Mouse (Mus musculus): ENCODE results near the gene Zfp324. TPM values are rescaled to one million over a fixed set of nuclear protein-coding genes. Genes with fewer than 3 reads are reported as not detected.

Gene Zfp324
- 5.4 TPM for polyA plus RNA-seq (2014; fragmentation: Illumina TruSeq; extraction: RNeasy Lipid Tissue Mini Kit (QIAGEN cat#74804); ENCODE audit: low read depth, low replicate concordance)

DNA sequence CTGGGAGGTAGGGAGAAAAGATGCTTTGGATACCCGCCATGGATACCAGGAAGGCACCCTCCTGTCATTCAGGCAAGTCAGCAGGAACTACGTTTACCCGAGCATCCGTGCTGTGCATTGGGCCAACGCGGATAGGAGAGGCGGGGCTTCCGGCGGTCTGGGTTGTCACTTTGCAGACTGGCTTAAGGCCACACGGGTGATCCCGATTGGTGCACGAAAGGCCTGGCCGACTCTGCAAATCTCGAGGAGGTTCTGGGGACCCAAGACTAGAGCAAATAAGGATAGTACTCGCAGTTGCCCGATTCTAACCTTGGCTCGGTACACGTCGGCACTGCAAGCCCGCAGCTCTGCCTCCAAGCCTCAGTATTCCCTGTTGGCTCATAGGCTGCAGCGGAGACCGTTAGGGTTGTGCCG lies at the start of gene Zfp324:
Zfp324 (plus strand) TSS at position 161 of the 414 bp plus-strand sequence.

DNA sequence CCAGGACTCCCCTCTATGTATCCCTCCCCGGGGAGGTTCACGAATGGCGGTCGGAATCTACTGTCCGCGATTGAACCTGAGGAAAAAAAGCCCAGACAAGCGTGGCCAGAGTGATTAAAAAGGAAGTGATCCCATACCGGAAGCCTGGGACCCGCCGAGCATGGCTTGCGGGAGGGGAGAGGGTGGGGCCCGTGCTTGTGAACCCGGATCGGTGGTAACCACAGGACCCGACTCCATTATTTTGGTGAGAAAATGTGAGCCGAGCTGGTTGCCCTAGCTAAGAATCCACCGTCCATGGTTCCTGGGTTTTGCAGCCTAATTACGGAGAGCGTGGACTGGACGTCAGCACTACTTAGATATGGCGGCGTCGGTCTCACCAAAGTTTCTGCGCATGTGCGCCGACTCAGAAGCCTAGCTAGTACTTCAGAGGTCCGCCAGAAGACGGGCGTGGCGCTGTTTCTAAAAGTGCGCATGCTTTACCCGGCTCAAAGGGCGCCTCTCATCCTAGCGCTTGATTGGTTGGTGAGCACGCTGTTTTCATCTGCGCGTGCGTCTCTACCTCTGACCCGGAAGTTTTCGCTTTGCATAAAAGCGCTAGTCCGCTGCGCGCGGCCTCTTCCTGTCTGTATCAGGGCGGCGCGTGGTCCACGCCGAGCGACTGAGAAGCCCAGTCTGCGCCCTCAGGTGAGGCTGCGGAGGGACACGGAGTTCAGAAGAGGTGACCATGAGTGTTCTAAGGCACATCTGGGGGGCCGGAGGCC lies 43.8 kb upstream of the Zfp324 start, which contains the start of gene Rps5:
Rps5 (plus strand) TSS at position 586 of the 761 bp plus-strand sequence.

DNA sequence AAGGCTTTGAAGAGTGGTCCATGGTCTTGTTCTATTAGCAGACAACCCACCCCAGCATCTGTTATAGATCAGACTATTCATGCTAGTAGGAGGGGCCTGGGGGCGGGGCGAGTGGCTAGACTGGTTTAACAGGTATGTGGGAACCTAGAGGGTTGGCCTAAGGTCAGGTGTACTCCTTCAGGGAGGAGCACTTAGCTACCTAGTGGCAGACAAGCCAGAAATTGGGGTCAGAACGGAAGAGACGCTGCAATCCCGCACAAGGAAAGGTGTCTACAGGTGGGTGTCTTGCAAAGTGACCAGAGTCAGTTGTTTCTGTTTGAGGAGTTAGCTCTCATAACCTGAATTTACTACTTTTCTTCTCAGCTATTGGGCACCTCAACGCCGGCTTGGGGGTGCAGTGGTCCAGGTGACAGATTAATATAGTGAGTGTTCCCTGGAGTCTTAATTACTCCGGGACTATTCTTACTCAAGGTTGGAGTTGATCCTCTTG lies 38.4 kb upstream of the Zfp324 start, which contains the start of gene Rnf225:
Rnf225 (plus strand) TSS at position 226 of the 490 bp plus-strand sequence.

DNA sequence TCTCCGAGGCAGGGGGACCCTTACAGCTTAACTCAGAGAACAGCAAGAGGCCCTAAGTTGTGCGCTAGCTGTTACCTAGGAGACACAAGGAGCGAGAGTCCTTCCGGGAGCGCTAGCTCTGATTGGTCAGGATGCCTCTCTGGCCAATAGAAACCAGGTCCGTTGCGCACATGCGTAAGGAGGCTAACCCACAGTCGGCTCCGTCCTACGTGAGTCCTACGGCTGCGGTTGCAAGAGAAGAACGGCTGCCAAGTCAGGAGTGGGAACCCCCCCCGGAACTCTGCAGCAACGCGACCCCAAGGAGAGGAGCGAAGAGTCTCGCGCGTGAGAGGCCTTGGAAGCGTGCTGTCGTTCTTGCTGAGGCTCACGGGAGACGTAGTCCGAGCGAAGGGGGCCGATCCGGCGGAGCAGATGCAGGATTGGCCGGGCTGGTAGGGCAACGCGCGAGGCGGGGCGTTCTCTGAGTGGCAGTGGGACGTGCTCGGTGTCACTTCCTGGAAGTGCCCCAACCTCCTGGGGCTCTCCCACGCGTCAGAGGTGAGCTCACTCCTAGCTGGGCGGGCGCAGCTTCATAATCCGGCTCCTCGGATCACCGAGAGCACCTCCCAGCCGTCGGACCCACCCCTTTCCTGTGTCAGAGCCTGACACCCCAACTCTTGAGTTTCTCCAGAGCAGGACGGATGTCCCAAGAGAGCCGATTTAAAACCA lies 12.2 kb downstream of the Zfp324 start, which contains the start of gene Zfp446:
Zfp446 (plus strand) TSS at position 167 of the 708 bp plus-strand sequence.

DNA sequence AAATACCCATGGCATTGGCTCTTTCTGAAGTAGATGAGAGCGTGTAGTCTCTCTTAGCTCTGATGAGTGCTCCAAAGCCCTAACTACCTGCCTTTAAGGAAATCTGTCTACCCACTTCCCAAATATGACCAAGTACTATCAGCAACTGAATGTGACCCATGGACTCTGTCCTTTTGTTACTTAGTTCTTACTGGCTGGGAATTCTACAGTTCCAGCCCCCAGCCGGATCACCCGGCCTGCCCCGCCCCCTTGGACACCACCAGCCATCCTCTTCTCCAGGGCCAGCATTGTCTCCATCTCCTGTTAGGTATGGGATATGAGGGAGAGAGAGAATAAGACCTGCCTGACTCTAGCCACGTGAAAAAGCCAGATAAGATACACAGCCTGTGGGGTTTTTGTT lies 32.4 kb downstream of the Zfp324 start, which contains the start of gene Slc27a5:
Slc27a5 (minus strand) TSS at position 140 of the 400 bp plus-strand sequence.

DNA sequence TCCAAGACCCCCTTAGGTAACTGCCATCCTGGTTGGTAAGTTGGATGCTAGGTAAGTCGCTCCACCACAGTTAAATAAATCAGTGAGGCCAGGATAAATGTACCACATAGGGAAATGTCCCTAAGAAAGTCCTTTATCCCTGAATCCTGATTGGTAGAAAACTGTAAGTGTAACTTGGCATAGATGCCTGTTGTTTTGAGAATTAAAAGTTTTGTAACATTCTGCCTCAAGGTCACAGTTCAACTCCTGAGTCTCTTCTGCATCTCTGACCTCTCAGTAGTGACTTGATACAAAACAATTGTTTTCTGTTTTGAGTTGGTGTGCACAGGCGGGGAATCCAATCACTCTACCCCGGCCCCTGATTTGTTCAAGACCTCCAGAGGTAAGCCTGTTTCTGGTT lies 33.2 kb downstream of the Zfp324 start, which contains the start of gene Trim28:
Trim28 (plus strand) TSS at position 264 of the 400 bp plus-strand sequence.

DNA sequence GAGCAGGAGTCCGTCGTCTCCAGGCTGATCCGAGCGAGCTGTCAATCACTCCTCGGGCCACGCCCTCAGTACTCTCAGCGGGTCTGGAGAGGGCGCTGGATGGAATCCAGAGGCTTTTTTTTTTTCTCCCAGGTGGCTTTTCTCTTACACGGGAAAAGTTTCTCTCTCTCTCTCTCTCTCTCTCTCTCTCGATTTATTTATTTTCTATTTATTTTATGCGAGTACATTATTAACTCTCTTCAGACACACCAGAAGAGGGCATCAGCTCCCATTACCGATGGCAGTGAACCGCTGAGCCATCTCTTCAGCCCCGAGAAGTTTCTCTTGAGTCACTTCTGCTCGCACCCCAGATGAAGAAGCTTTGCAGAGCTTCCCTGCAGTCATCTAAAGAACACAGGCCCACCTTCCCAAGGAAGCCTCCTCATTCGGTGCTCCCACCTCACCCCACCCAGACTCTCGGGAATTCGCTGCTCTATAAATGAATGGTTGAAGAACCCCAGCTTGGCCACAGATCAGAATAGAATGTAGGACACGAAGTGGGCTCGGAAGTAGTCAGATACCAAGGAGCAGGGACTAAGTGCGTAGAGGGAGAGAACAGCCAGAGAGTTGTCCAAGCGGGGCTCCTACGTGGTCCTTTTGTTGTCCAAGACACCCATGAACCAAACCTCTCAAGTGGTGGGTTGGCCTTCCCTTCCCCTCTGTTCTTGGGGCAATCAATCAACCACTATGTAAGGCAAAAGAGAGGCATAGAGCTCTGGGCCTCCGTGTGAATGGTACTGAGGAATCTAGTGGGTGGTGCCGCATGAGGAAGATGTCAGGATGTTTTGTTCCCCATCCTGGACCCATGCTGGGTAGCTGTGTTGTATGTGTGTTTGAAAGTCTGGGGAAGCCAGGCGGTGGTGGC lies 44.6 kb downstream of the Zfp324 start, which contains the start of gene Zbtb45:
Zbtb45 (minus strand) TSS at position 30 of the 904 bp plus-strand sequence.

Other genes starting within 250 kb of the Zfp324 start
- not detected for gene Vmn2r56, start 230.8 kb upstream of the Zfp324 start, polyA plus RNA-seq (2014; fragmentation: Illumina TruSeq; extraction: RNeasy Lipid Tissue Mini Kit (QIAGEN cat#74804); ENCODE audit: low read depth, low replicate concordance)
- gene Zscan18, start 162.2 kb upstream of the Zfp324 start, polyA plus RNA-seq (2014; fragmentation: Illumina TruSeq; extraction: RNeasy Lipid Tissue Mini Kit (QIAGEN cat#74804); ENCODE audit: low read depth, low replicate concordance): 4.0 TPM
- gene Zfp329, start 147.0 kb upstream of the Zfp324 start, polyA plus RNA-seq (2014; fragmentation: Illumina TruSeq; extraction: RNeasy Lipid Tissue Mini Kit (QIAGEN cat#74804); ENCODE audit: low read depth, low replicate concordance): 31.4 TPM
- gene Zfp110, start 131.1 kb upstream of the Zfp324 start, polyA plus RNA-seq (2014; fragmentation: Illumina TruSeq; extraction: RNeasy Lipid Tissue Mini Kit (QIAGEN cat#74804); ENCODE audit: low read depth, low replicate concordance): 33.4 TPM
- 6.9 TPM for gene Zfp128, start 84.7 kb upstream of the Zfp324 start, polyA plus RNA-seq (2014; fragmentation: Illumina TruSeq; extraction: RNeasy Lipid Tissue Mini Kit (QIAGEN cat#74804); ENCODE audit: low read depth, low replicate concordance)
- gene Zscan22, start 68.0 kb upstream of the Zfp324 start, polyA plus RNA-seq (2014; fragmentation: Illumina TruSeq; extraction: RNeasy Lipid Tissue Mini Kit (QIAGEN cat#74804); ENCODE audit: low read depth, low replicate concordance): 6.2 TPM
- 15.5 TPM for gene Rps5, start 43.5 kb upstream of the Zfp324 start, polyA plus RNA-seq (2014; fragmentation: Illumina TruSeq; extraction: RNeasy Lipid Tissue Mini Kit (QIAGEN cat#74804); ENCODE audit: low read depth, low replicate concordance)
- not detected for gene Rnf225, start 38.4 kb upstream of the Zfp324 start, polyA plus RNA-seq (2014; fragmentation: Illumina TruSeq; extraction: RNeasy Lipid Tissue Mini Kit (QIAGEN cat#74804); ENCODE audit: low read depth, low replicate concordance)
- 3.8 TPM for gene Zfp446, start 12.0 kb downstream of the Zfp324 start, polyA plus RNA-seq (2014; fragmentation: Illumina TruSeq; extraction: RNeasy Lipid Tissue Mini Kit (QIAGEN cat#74804); ENCODE audit: low read depth, low replicate concordance)
- not detected for gene Slc27a5, start 32.4 kb downstream of the Zfp324 start, polyA plus RNA-seq (2014; fragmentation: Illumina TruSeq; extraction: RNeasy Lipid Tissue Mini Kit (QIAGEN cat#74804); ENCODE audit: low read depth, low replicate concordance)
- 27.9 TPM for gene Trim28, start 33.3 kb downstream of the Zfp324 start, polyA plus RNA-seq (2014; fragmentation: Illumina TruSeq; extraction: RNeasy Lipid Tissue Mini Kit (QIAGEN cat#74804); ENCODE audit: low read depth, low replicate concordance)
- gene Zbtb45, start 44.2 kb downstream of the Zfp324 start, polyA plus RNA-seq (2014; fragmentation: Illumina TruSeq; extraction: RNeasy Lipid Tissue Mini Kit (QIAGEN cat#74804); ENCODE audit: low read depth, low replicate concordance): 0.82 TPM
- gene Chmp2a, start 69.0 kb downstream of the Zfp324 start, polyA plus RNA-seq (2014; fragmentation: Illumina TruSeq; extraction: RNeasy Lipid Tissue Mini Kit (QIAGEN cat#74804); ENCODE audit: low read depth, low replicate concordance): 108 TPM
- gene Ube2m, start 72.4 kb downstream of the Zfp324 start, polyA plus RNA-seq (2014; fragmentation: Illumina TruSeq; extraction: RNeasy Lipid Tissue Mini Kit (QIAGEN cat#74804); ENCODE audit: low read depth, low replicate concordance): 79.8 TPM
- 0.52 TPM for gene Mzf1, start 88.9 kb downstream of the Zfp324 start, polyA plus RNA-seq (2014; fragmentation: Illumina TruSeq; extraction: RNeasy Lipid Tissue Mini Kit (QIAGEN cat#74804); ENCODE audit: low read depth, low replicate concordance)
- gene Vmn1r85, start 129.3 kb downstream of the Zfp324 start, polyA plus RNA-seq (2014; fragmentation: Illumina TruSeq; extraction: RNeasy Lipid Tissue Mini Kit (QIAGEN cat#74804); ENCODE audit: low read depth, low replicate concordance): not detected
- gene Vmn1r86, start 154.1 kb downstream of the Zfp324 start, polyA plus RNA-seq (2014; fragmentation: Illumina TruSeq; extraction: RNeasy Lipid Tissue Mini Kit (QIAGEN cat#74804); ENCODE audit: low read depth, low replicate concordance): not detected
- gene Vmn1r87, start 174.3 kb downstream of the Zfp324 start, polyA plus RNA-seq (2014; fragmentation: Illumina TruSeq; extraction: RNeasy Lipid Tissue Mini Kit (QIAGEN cat#74804); ENCODE audit: low read depth, low replicate concordance): not detected
- not detected for gene Vmn1r88, start 193.7 kb downstream of the Zfp324 start, polyA plus RNA-seq (2014; fragmentation: Illumina TruSeq; extraction: RNeasy Lipid Tissue Mini Kit (QIAGEN cat#74804); ENCODE audit: low read depth, low replicate concordance)
- not detected for gene Vmn1r89, start 247.2 kb downstream of the Zfp324 start, polyA plus RNA-seq (2014; fragmentation: Illumina TruSeq; extraction: RNeasy Lipid Tissue Mini Kit (QIAGEN cat#74804); ENCODE audit: low read depth, low replicate concordance)

All from adrenal gland, adult 10 weeks (tissue).